Mouse (Mus musculus) erythroblast, embryonic 14.5 days (primary cell): ENCODE data around the gene Btnl10. TPM values are rescaled to one million over a fixed set of nuclear protein-coding genes. Genes with fewer than 3 reads are reported as not detected.

Source experiments
- H3K27me3 ChIP-seq: 2 replicates; pipeline ENCODE4 v1.6.1; 2012; ENCODE audit warnings: inconsistent platforms; ENCODE audit not compliant: control insufficient read depth
- H3K36me3 ChIP-seq: 2 replicates; pipeline ENCODE4 v1.6.1; 2012; ENCODE audit warnings: mild to moderate bottlenecking, inconsistent platforms; ENCODE audit not compliant: control insufficient read depth
- H3K4me1 ChIP-seq: 2 replicates; pipeline ENCODE4 v1.6.1; 2012; ENCODE audit warnings: inconsistent platforms; ENCODE audit not compliant: control insufficient read depth
- H3K4me3 ChIP-seq: replicated peaks from 2 replicates; pipeline ENCODE3; 2012; ENCODE audit warnings: moderate library complexity, mild to moderate bottlenecking, inconsistent platforms
- H3K9me3 ChIP-seq: 2 replicates; pipeline ENCODE4 v1.6.1; 2012; ENCODE audit warnings: low read length, inconsistent platforms, mixed read lengths; ENCODE audit not compliant: control insufficient read depth
- GATA1 ChIP-seq: IDR thresholded peaks from 2 replicates; pipeline ENCODE4 v1.6.1; 2012; ENCODE audit warnings: low read length, inconsistent platforms, mixed read lengths
- TAL1 ChIP-seq: IDR thresholded peaks from 3 replicates; pipeline ENCODE4 v1.6.1; 2012; ENCODE audit warnings: low read length, inconsistent platforms, mixed read lengths
- polyA plus RNA-seq: library from polyadenylated mRNA; stranded (reverse); fragments of >175 nt; gene quantifications from 2 replicates; pipeline ENCODE4 v1.2.3, GENCODE M21; 2012

Gene Btnl10
- polyA plus RNA-seq, 1 experiment: 3.5 TPM

DNA sequence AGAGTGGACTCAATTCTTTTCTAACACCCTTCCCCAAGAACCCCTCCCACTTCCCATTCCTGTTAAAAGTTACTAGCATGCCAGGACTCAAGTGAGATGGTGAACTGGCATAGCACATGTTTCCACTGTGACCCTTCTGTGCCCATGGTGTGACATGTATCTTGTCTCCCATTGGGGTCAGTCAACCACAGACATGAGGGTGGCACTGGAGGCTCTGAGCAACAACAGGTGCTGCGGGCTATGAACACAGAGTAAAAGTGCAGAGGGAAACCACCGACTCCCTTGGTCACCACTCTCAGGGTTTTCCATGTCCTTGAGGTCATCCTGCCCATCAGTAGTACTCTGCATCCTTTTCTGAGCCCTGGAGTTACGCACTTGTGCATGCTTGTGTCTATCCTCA, 54.1 kb downstream of the Btnl10 start:
- no peaks in the 10 kb centered on the region for H3K27me3 ChIP-seq
- peaks cover 40% of the 10 kb centered on the region for H3K36me3 ChIP-seq
- H3K4me1 ChIP-seq: peaks cover 32% of the 10 kb centered on the region
- TF ChIP-seq GATA1 (no peak), TAL1 (no peak)
- H3K9me3 ChIP-seq: no peaks in the 10 kb centered on the region
- no peak overlapping the region for H3K4me3 ChIP-seq

DNA sequence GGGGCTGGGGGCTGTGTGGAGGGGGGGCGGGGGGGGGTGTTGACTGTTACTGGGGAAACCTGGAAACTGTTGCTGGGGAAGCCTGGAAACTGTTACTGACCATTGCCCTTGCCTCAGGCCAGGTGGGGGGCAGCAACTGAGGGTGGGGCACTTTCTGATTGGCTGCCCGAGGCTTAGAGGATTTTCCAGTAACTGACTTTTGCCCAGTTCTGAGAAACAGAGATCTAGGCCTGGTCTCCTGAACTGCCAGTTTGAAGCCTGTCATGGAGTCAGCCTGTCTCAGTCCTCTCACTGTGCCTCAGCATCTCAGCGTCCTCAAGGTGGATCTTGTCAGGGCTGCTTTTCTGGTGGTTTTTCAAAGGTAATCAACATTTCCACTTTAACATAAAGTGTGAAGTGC, 56.7 kb downstream of the Btnl10 start:
- no peak overlapping the region for H3K4me3 ChIP-seq
- H3K27me3 ChIP-seq: no peaks in the 10 kb centered on the region
- TF ChIP-seq GATA1: no peak
- TF ChIP-seq TAL1: no peak
- H3K4me1 ChIP-seq: peaks cover 44% of the 10 kb centered on the region
- H3K36me3 ChIP-seq: peaks cover 35% of the 10 kb centered on the region
- H3K9me3 ChIP-seq: no peaks in the 10 kb centered on the region

Other genes starting within 250 kb of the Btnl10 start
- not detected in 2 replicates for gene Olfr320, start 236.8 kb upstream of the Btnl10 start, polyA plus RNA-seq
- not detected in 2 replicates for gene Olfr319, start 218.7 kb upstream of the Btnl10 start, polyA plus RNA-seq
- gene Olfr318, start 193.9 kb upstream of the Btnl10 start, polyA plus RNA-seq: not detected in 2 replicates
- not detected in 2 replicates for gene Olfr317, start 178.7 kb upstream of the Btnl10 start, polyA plus RNA-seq
- gene Olfr316, start 165.2 kb upstream of the Btnl10 start, polyA plus RNA-seq: not detected in 2 replicates
- not detected in 2 replicates for gene Olfr315, start 144.7 kb upstream of the Btnl10 start, polyA plus RNA-seq
- not detected in 2 replicates for gene Olfr314, start 135.0 kb upstream of the Btnl10 start, polyA plus RNA-seq
- gene Fam183b, start 115.9 kb upstream of the Btnl10 start, polyA plus RNA-seq: not detected in 2 replicates
- gene Olfr313, start 102.9 kb upstream of the Btnl10 start, polyA plus RNA-seq: not detected in 2 replicates
- gene Olfr312, start 88.7 kb upstream of the Btnl10 start, polyA plus RNA-seq: not detected in 2 replicates
- gene Olfr311, start 78.7 kb upstream of the Btnl10 start, polyA plus RNA-seq: not detected in 2 replicates
- gene Gm12258, start 70.8 kb upstream of the Btnl10 start, polyA plus RNA-seq: 0.01 TPM in 1 of 2 replicates, not detected in the other
- gene 2810021J22Rik, start 50.7 kb upstream of the Btnl10 start, polyA plus RNA-seq: 0.04 and 0.05 TPM in 2 replicates
- gene Zfp39, start 13.7 kb upstream of the Btnl10 start, polyA plus RNA-seq: 0.07 and 0.10 TPM in 2 replicates
- 58.5 and 75.1 TPM in 2 replicates for gene Rnf187, start 21.0 kb downstream of the Btnl10 start, polyA plus RNA-seq
- gene Hist3h2ba, start 31.0 kb downstream of the Btnl10 start, polyA plus RNA-seq: 5.1 and 5.4 TPM in 2 replicates
- 5.7 and 9.8 TPM in 2 replicates for gene Hist3h2a, start 36.8 kb downstream of the Btnl10 start, polyA plus RNA-seq
- gene Trim17, start 36.8 kb downstream of the Btnl10 start, polyA plus RNA-seq: 0.14 TPM in 1 of 2 replicates, not detected in the other
- gene Trim11, start 60.2 kb downstream of the Btnl10 start, polyA plus RNA-seq: 1.0 and 1.2 TPM in 2 replicates
- gene Obscn, start 218.5 kb downstream of the Btnl10 start, polyA plus RNA-seq: 0.01 and 0.03 TPM in 2 replicates
- 2.9 and 3.3 TPM in 2 replicates for gene Iba57, start 245.8 kb downstream of the Btnl10 start, polyA plus RNA-seq